Mouse (Mus musculus): ENCODE data around the gene Cd68.

DNA sequence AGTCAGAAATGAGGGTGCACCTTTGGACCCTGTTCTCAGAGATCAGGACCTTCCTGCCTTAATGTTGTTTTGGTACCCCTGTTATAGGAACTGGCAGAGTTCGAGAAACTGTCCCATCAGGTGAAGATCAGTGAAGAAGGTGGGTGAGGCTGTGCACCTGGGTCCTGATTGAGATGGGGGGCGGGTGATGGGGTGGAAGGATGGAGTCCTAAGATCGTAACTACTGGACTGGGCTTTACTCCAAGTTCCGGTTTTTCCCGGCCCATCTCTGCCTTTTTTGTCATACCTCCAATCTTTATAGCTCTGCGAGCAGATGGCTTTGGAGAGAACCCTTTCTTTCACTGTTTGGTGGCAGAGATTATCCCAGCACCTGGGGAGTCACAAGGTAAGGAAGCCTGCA is 43.5 kb downstream of the Cd68 start:
- TF ChIP-seq CTCF (IDR thresholded peaks at IDR 0.05; ENCODE audit: borderline replicate concordance, insufficient read depth, low read depth, low read length), result no peak
- TF ChIP-seq POLR2A (IDR thresholded peaks at IDR 0.05; ENCODE audit: borderline replicate concordance, insufficient read depth, low read length), result no peak

Data from cerebellum, adult 2 months (tissue).